Mouse (Mus musculus): ENCODE results near the gene Cd37. TPM values are rescaled to one million over a fixed set of nuclear protein-coding genes. Genes with fewer than 3 reads are reported as not detected.

Cd37 gene
- polyA plus RNA-seq, 1 experiment from 2014 or later = 0.60 TPM

Other genes with a start within 250 kb of the Cd37 start
- gene Irf3, start 241.5 kb downstream of the Cd37 start, polyA plus RNA-seq (2014; fragmentation: Nextera tagmentation; extraction: Ambion mirVana) = 75.3 and 86.0 TPM in 2 replicates
- 70.6 and 74.9 TPM in 2 replicates for gene Bcl2l12, start 240.4 kb downstream of the Cd37 start, polyA plus RNA-seq (2014; fragmentation: Nextera tagmentation; extraction: Ambion mirVana)
- 59.9 and 60.2 TPM in 2 replicates for gene Scaf1, start 222.8 kb downstream of the Cd37 start, polyA plus RNA-seq (2014; fragmentation: Nextera tagmentation; extraction: Ambion mirVana)
- 15.5 and 16.6 TPM in 2 replicates for gene Rras, start 221.2 kb downstream of the Cd37 start, polyA plus RNA-seq (2014; fragmentation: Nextera tagmentation; extraction: Ambion mirVana)
- gene Prr12, start 186.2 kb downstream of the Cd37 start, polyA plus RNA-seq (2014; fragmentation: Nextera tagmentation; extraction: Ambion mirVana) = 16.1 and 19.2 TPM in 2 replicates
- 52.6 and 64.0 TPM in 2 replicates for gene Nosip, start 176.7 kb downstream of the Cd37 start, polyA plus RNA-seq (2014; fragmentation: Nextera tagmentation; extraction: Ambion mirVana)
- 14.2 and 18.4 TPM in 2 replicates for gene Prrg2, start 176.4 kb downstream of the Cd37 start, polyA plus RNA-seq (2014; fragmentation: Nextera tagmentation; extraction: Ambion mirVana)
- gene Rcn3, start 146.9 kb downstream of the Cd37 start, polyA plus RNA-seq (2014; fragmentation: Nextera tagmentation; extraction: Ambion mirVana) = 110 and 118 TPM in 2 replicates
- gene Fcgrt, start 135.3 kb downstream of the Cd37 start, polyA plus RNA-seq (2014; fragmentation: Nextera tagmentation; extraction: Ambion mirVana) = 7.1 and 7.3 TPM in 2 replicates
- 1,418 and 1,481 TPM in 2 replicates for gene Rps11, start 114.7 kb downstream of the Cd37 start, polyA plus RNA-seq (2014; fragmentation: Nextera tagmentation; extraction: Ambion mirVana)
- 1,136 and 1,164 TPM in 2 replicates for gene Rpl13a, start 110.4 kb downstream of the Cd37 start, polyA plus RNA-seq (2014; fragmentation: Nextera tagmentation; extraction: Ambion mirVana)
- 0.45 and 0.55 TPM in 2 replicates for gene Gm45713, start 102.9 kb downstream of the Cd37 start, polyA plus RNA-seq (2014; fragmentation: Nextera tagmentation; extraction: Ambion mirVana)
- 1.2 and 1.8 TPM in 2 replicates for gene Flt3l, start 102.7 kb downstream of the Cd37 start, polyA plus RNA-seq (2014; fragmentation: Nextera tagmentation; extraction: Ambion mirVana)
- 95.9 and 110 TPM in 2 replicates for gene Pih1d1, start 84.8 kb downstream of the Cd37 start, polyA plus RNA-seq (2014; fragmentation: Nextera tagmentation; extraction: Ambion mirVana)
- 44.0 and 44.1 TPM in 2 replicates for gene Aldh16a1, start 84.5 kb downstream of the Cd37 start, polyA plus RNA-seq (2014; fragmentation: Nextera tagmentation; extraction: Ambion mirVana)
- 3.6 and 4.6 TPM in 2 replicates for gene Slc17a7, start 75.2 kb downstream of the Cd37 start, polyA plus RNA-seq (2014; fragmentation: Nextera tagmentation; extraction: Ambion mirVana)
- 0.13 and 0.33 TPM in 2 replicates for gene Gfy, start 59.5 kb downstream of the Cd37 start, polyA plus RNA-seq (2014; fragmentation: Nextera tagmentation; extraction: Ambion mirVana)
- not detected in 2 replicates for gene Pth2, start 58.1 kb downstream of the Cd37 start, polyA plus RNA-seq (2014; fragmentation: Nextera tagmentation; extraction: Ambion mirVana)
- 0.83 and 0.90 TPM in 2 replicates for gene Ccdc155, start 34.2 kb downstream of the Cd37 start, polyA plus RNA-seq (2014; fragmentation: Nextera tagmentation; extraction: Ambion mirVana)
- gene Dkkl1, start 27.0 kb downstream of the Cd37 start, polyA plus RNA-seq (2014; fragmentation: Nextera tagmentation; extraction: Ambion mirVana) = 0.48 TPM in 1 of 2 replicates, not detected in the other
- 297 and 318 TPM in 2 replicates for gene Tead2, start 23.4 kb downstream of the Cd37 start, polyA plus RNA-seq (2014; fragmentation: Nextera tagmentation; extraction: Ambion mirVana)
- 0.36 TPM in 1 of 2 replicates, not detected in the other for gene Slc6a16, start 2.0 kb upstream of the Cd37 start, polyA plus RNA-seq (2014; fragmentation: Nextera tagmentation; extraction: Ambion mirVana)
- gene Slc6a21, start 38.4 kb upstream of the Cd37 start, polyA plus RNA-seq (2014; fragmentation: Nextera tagmentation; extraction: Ambion mirVana) = not detected in 2 replicates
- gene Trpm4, start 94.7 kb upstream of the Cd37 start, polyA plus RNA-seq (2014; fragmentation: Nextera tagmentation; extraction: Ambion mirVana) = 5.6 and 6.8 TPM in 2 replicates
- gene Hrc, start 96.2 kb upstream of the Cd37 start, polyA plus RNA-seq (2014; fragmentation: Nextera tagmentation; extraction: Ambion mirVana) = not detected in 2 replicates
- 11.6 and 13.0 TPM in 2 replicates for gene Ppfia3, start 127.9 kb upstream of the Cd37 start, polyA plus RNA-seq (2014; fragmentation: Nextera tagmentation; extraction: Ambion mirVana)
- gene Lin7b, start 131.5 kb upstream of the Cd37 start, polyA plus RNA-seq (2014; fragmentation: Nextera tagmentation; extraction: Ambion mirVana) = 0.48 and 1.5 TPM in 2 replicates
- gene Snrnp70, start 156.6 kb upstream of the Cd37 start, polyA plus RNA-seq (2014; fragmentation: Nextera tagmentation; extraction: Ambion mirVana) = 79.8 and 87.9 TPM in 2 replicates
- not detected in 2 replicates for gene Kcna7, start 166.5 kb upstream of the Cd37 start, polyA plus RNA-seq (2014; fragmentation: Nextera tagmentation; extraction: Ambion mirVana)
- gene Ntf5, start 174.6 kb upstream of the Cd37 start, polyA plus RNA-seq (2014; fragmentation: Nextera tagmentation; extraction: Ambion mirVana) = 0.33 and 0.67 TPM in 2 replicates
- not detected in 2 replicates for gene Lhb, start 181.7 kb upstream of the Cd37 start, polyA plus RNA-seq (2014; fragmentation: Nextera tagmentation; extraction: Ambion mirVana)
- 37.0 and 37.6 TPM in 2 replicates for gene Gys1, start 195.7 kb upstream of the Cd37 start, polyA plus RNA-seq (2014; fragmentation: Nextera tagmentation; extraction: Ambion mirVana)
- 175 and 183 TPM in 2 replicates for gene Ruvbl2, start 199.0 kb upstream of the Cd37 start, polyA plus RNA-seq (2014; fragmentation: Nextera tagmentation; extraction: Ambion mirVana)
- 4,947 and 5,145 TPM in 2 replicates for gene Ftl1, start 220.8 kb upstream of the Cd37 start, polyA plus RNA-seq (2014; fragmentation: Nextera tagmentation; extraction: Ambion mirVana)
- gene Bax, start 227.8 kb upstream of the Cd37 start, polyA plus RNA-seq (2014; fragmentation: Nextera tagmentation; extraction: Ambion mirVana) = 192 and 202 TPM in 2 replicates
- 0.13 and 0.29 TPM in 2 replicates for gene Tulp2, start 242.8 kb upstream of the Cd37 start, polyA plus RNA-seq (2014; fragmentation: Nextera tagmentation; extraction: Ambion mirVana)
- not detected in 2 replicates for gene Gm45808, start 247.7 kb upstream of the Cd37 start, polyA plus RNA-seq (2014; fragmentation: Nextera tagmentation; extraction: Ambion mirVana)
- 4.3 and 4.6 TPM in 2 replicates for gene Dhdh, start 249.7 kb upstream of the Cd37 start, polyA plus RNA-seq (2014; fragmentation: Nextera tagmentation; extraction: Ambion mirVana)

Data from forebrain, embryonic 11.5 days (tissue).